Mouse (Mus musculus) 3134 (cell line): Measurements from ENCODE around the gene Fbp2.

Experiments
- DNase-seq: peaks from one replicate; pipeline ENCODE4 v3.0.0-alpha.2; 2011; ENCODE audit warnings: low spot score; ENCODE audit not compliant: insufficient read length; ENCODE audit errors: extremely low read depth

Fbp2 gene

DNA sequence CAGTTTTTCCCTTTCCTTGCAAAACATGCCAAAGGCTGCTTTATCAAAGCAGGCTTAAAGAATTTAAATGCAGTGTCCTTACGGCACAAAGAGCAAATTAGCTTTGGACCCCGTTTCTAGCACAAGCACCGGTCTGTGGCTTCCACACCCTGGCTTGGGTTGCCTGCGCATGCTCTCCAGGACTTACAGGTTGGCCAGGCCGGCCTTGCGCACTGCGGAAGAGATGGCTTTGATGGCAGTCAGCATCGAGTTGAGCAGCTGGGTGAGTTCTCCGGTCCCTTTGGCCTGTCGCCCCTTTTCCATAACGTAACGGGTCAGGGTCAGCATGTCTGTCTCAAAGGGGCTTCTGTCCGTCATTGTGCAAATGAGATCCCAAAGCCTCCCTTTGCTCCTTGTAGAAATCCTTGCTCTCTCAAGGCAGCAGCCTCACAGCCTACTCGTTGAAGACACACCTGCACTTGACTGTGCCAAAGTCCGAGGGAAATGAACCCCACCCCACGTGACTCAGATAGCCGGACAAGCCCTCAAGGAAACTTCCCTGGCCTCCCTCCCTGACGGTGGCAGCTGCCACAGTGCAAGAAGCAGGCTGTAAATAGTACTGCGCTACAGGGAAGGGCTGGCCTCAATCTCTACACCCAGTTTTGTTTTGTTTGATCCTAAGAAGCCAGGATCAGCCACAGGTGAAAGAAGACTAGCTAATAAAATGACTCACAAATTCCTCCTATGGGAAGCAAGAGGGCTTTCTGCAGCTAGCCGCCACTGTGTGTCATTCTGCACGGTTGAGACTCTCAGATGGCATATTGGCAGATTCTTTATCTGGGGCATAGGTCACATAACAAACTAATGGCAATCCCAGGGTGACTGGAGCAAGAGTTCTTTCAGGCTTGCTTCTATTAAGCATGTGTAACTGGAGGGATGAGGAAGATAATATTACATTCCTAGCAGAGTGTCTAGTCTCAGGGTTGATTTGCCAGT is at the start of gene Fbp2:
Gene Fbp2, minus strand, starts transcription at position 482 of the 975 bp plus-strand sequence.
- DNase-seq, result peak; percentile 16

DNA sequence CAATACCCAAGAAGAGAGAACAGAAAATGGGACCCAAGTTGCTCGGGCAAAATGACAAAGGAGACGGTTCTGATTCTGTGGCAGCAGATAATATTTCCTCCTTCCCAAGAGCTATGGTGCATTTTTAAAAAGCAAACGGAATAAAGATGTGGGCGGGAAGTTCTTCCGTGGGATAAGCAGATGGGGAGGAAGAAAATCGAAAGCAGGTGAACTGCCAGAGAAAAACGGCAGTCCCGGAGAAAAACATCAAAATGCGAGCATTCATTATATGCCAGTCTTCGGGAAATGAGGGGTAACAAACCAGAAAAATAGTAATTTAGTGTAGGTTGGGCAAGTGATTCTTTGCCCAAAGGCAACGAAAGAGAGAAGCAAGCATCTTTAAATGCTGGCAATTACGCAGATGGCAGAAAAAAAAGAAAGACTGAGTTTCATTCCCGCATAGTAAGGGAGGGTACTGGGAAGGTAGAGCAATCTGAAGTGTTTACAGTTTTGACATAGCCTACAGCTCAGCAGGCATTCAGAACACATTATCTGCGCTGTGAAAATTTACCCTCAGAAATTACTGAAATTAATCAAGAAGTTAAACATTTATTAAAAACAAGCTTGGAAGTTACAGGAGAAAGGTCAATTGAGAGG is 49.4 kb upstream of the Fbp2 start:
- DNase-seq, result no peak

DNA sequence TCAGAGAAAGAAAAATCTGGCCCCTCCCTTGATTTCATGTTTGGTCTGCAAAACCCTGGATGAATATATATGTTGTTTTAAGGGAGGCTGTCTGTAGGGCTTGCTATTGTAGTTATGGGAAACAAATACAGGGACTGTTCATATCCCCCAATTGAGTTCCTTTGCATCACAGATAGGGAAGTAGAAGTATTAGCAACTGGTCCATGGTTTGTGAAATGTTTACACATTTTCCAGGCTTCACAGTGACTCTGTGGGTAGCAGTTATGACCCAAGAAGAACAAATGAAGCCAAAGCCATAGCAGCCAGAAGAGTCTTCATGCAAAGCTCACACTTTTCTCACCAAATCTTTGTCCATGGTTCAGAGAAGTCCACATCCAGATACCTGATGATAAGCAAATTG is 42.9 kb upstream of the Fbp2 start:
- no peak for DNase-seq

DNA sequence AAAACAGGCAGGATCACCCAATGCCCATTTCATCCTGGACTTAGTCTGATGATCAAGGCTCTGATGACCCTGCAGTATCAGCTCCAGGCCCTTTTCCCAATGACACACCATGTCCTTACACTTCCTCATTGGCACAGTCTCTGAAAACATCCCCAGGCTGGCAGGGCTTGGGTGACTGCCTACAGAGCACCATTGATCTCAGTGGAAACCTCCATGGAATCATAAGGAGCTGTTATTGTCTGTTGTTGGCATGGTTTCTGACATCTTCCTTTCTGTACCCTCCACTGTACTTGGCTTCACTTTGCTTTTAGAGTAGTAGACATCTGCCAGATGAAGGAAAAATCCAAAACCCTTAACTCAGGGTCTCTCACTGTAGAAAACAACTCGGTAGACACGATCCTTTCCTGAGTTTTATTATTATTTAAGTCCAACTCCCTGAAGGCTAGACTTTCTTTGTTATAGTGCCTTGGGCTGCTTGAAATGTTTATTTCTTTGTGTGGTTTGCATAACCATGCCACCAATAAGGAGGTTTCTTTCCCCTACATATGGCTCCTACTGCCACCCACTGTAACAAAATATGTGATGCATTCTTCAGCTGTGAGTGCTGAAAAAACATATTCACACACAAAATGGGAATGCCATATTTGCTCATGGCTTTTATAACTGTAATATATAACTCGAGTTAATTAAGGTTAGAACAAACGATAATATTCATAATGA is 39.9 kb upstream of the Fbp2 start:
- DNase-seq, result no peak

DNA sequence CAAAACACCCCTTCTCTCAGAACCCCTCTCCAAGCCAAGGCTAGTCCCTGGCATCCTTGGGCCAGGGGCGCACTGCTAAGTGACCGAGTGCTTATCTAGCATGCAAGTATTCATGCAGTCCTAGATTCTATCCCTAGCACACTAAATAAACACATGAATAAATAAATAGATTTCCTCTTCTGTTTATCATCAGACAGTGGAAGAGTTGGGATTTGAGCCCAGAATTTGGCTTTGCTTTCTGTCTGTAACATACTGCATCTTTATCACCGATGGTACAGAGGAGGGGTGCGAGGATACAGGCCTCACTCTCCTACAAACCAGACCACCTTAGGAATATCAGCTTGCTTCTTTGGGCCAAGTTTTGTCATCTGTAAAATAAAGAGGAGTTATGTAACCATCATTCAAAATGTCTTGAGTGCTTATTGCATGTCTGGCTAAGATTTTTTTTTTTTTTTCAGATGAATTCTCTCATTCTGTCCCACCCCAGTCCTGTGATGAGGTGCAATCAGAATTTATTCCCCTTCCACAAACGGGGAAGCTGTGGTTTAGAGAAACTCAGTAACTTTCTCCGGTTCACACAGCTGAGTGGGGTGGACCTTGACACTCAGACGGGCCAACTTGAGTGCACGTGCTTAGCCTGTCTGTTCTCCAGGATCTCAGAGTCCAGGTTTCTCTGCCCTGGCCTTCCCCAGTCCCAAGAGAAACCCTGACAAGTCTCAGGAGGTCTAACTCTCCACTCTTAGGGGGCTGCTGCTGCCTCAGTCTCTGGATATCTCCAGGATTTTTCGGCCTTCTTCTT is 35.0 kb upstream of the Fbp2 start:
- no peak for DNase-seq

DNA sequence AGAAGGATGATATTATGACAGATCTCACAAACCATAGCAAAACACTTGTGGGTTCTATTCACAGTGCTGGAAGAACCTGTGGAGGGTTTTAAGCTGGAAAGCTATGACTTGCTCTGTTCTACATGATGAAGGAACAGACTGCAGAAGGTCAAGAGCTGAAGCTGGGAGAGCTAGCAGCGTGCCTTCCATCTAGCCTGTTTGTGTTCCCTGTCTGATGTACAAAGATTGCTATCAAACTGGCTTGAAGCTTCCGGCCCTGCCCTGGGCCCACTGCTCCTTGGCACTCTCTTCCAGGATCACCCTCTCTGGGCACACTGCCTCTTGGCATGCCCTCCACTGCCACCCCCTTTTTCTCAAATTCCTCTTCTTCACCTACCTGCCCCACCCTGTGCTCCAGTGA is 31.1 kb upstream of the Fbp2 start:
- no peak for DNase-seq

DNA sequence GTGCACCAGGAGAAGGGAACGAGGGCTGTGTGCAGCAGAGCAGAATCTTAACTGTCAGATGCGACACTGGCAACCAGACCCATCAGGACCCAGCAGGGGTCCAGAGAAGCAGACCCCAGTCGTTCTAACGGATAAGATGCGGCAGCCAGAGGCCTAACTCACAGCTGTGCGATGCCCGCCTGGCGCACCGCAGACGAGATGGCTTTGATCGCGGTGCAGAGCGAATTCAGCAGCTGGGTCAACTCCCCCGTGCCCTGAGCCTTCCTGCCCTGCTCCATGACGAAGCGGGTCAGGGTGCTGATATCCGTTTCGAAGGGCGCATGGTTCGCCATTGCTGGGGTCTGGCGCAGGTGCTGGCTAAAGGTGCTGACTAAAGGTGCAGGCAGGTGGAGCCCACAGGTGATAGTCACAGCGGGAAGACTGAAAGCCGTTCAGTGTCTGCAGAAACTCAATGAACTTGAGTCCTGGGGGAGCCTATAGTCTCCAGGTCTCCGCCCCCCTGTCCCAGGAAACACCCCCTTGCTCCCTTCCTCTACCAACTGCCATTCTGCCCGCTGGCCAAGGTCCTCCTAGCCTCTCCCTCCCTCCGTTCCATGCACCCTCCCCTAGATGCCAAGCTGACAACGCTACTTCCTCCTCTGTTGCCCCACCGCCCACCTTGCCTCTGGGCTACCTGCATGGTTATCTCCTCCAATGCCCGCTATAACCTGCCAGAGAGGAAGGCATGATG is 29.7 kb upstream of the Fbp2 start, which contains the start of gene Fbp1:
Gene Fbp1, minus strand, starts transcription at position 571 of the 730 bp plus-strand sequence.
- peak; percentile 7 for DNase-seq

DNA sequence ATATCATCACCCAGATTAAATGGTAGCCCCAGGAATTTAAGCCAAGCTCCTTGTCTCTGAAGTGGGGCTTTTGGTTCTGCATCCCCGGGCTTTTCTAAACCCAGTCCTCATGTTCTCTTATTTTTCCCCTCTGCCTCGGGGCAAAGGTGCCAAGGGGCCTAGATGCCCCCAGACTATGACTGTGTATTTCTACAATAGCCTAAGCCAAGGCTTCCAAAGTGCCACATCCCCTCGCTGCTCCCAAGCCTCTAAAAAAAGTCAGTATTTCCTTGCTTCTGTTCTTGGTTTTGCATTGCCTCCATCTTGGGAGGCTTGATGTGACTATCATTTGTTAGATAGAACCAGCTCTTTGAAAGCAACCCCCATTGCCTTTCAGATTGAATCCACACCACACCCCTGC is 26.3 kb upstream of the Fbp2 start:
- DNase-seq, result no peak

DNA sequence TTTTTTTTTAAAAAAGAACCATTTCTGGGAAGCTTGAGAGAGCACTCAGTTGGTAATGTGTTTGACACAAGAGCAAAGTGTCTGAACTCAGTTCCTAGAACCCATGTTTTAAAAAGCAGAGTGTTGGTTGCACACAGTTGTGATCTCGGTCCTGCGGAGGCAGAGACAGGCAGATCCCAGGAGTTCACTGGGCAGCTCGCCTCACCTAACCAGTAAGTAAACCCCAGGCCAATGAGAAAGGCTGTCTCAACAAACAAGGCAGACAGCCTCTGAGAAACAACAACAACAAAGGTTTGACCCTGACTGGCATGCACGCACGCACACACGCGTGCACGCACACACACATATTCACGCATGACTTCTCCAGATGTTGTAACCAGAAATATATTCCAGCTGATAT is 25.7 kb upstream of the Fbp2 start:
- no peak for DNase-seq

DNA sequence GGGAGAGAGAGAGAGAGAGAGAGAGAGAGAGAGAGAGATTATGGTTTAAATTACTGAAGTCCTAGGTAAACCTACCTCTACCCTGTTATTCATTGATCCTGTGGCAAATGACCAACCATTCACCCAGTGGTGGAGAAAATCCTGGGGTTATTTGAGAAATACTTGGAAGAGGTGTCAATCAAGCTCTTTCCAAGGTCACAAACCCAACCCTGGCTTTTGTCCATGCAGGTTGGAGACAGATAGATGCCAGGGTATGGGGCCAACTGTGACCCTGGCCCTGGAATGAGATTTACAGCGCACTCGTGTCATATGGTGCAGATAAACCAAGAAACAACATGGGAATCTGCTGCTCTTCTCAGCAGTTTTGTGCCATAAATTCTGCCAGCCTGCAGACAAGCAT is 25.2 kb upstream of the Fbp2 start:
- no peak for DNase-seq

DNA sequence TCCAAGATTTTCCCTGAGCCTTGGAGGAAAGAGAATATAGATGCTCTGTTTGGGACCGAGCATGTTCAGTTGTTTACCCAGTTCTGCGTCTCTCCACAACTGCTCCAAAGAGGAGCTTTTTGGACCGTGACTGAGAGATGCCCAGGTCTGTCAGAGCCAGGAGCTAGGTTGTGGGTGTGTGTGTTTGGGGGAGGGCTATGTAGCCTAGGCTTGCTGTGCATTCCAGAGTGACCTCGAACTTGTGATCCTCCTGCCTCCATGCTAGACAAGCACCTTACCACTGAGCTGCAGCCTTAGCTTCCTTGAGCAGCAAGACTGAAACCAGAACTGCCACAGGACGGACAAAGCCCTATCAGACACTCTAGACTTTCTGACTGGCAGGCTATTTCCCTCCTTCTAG is 24.6 kb upstream of the Fbp2 start:
- no peak for DNase-seq

DNA sequence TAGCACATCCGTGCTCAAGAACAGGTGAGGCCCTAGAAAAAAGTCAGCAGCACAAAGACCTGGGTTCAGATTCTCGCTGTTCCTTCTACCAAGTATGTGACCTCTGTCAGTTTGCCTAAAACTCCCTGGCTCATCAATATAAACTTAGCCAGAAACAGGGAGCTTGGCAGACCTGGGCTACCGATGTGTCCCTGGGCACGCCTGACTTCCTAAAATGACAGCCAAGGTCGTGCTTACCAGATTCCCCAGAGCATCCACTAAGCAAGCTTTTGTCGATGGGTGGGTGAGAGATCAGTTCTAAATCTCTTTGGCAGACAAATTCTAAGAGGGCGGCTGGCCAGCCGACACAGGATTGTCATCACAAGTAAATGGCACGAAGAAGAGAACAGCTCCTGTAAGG is 23.1 kb upstream of the Fbp2 start:
- no peak for DNase-seq

DNA sequence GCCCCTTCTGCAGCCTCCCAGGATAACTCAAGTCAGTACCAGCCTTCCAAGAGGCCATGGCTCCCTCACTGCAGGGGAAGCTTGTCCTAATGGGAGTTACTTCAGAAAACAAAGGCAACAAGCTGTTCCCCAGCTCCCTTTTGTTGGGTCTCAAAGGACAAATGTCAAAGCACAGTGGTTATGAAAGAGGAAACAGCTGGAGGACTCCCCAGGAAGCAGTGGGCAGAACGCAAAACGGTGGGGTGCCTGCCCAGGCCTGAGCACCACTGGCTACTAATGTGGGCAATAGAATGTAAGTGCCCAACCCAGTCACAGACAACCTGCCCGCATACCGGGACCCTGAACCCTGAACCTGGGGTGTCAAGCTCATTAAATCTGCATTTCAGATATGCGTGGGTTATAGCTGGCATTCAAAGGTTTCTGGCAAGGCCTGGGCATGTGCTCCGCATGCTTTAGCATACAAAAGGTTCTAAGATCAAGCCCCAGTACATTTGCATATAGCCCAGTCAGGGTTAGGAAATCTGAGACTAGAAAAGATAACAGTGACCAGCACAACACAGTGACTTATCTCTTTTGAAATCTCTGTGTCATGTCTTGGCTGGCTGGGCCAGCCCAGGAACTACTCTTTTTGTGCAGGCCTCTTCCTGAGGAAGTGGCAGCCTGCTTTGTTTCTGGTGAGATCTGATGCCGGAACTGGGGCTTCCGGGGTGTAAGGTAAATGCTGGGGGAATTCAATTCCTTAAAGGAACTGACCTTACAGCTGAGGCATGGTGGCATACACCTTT is 21.8 kb upstream of the Fbp2 start:
- DNase-seq, result no peak

DNA sequence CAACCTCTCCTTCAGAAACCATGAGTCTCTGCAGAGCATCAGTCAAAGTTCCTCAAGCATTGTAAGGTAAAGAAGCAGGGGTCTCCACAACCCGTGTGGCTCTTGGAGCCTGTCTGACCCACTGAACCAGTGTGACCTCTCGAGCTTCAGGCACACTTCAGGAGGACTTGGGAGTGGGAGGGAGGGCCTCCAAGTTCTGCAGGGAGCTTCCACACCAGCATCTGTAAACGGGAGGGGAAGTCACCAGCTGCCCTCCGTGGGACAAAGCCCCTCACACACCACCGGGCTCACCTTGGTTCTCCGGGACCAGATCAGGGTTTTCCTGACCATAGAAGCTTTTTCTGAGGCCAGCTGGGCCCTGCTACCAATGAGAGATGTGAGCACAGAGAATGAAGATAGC is 21.2 kb upstream of the Fbp2 start:
- no peak for DNase-seq

DNA sequence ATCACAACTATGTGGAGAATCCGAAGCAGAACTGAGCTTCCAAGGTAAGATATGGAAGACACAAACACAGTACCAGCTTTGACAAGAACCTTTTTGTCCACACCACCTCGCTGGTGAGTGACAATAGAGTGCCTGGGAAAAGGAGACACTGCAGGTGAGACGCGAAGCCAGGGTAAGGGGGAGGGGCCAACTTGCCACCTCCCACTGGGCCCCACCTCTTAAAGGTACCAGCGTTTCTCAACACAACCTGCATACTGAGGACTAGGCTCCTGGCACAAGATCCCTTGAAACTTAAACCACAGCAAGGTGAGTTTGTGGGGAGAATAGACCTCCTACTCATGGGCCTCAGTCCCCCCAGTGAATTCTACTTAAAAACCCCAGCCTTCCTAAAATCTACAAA is 19.0 kb upstream of the Fbp2 start:
- DNase-seq, result no peak

DNA sequence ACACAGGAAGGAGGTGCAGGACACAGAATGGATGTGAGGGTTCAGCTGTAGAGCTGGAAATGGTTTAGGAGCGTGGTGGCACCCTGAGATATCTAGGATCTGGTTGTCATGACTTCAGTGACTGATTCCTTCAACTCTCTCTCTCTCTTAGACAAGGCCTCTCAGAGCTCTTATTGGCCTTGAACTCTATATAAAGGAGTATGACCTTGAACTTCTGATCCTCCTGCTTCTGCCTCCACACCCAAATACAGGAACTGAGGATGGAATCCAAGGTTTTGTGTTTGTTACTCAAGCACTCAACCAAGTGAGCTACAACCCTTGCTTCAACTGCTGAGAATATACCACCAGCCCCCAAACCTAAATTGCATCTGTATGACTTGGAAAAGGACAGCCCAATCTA is 17.9 kb upstream of the Fbp2 start:
- no peak for DNase-seq

DNA sequence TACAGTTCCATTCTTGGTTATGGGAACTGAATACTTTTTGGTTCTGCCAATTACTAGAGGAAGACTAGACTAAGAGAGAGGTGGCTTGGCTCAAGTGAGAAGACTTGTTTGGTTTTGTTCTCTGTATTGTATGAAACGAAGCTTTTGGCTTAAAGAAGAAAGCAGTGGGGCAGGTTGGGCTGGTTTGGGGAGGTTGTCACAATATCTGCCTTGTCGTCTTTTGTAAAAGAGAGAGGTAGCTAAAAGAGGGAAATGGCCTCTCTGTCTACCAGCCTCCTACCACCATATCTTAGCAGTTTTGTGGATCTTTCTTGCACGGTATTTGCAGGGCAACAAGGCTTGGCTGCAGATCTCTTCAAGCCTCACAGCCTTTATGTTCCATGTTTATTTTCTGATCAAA is 14.0 kb upstream of the Fbp2 start:
- no peak for DNase-seq

DNA sequence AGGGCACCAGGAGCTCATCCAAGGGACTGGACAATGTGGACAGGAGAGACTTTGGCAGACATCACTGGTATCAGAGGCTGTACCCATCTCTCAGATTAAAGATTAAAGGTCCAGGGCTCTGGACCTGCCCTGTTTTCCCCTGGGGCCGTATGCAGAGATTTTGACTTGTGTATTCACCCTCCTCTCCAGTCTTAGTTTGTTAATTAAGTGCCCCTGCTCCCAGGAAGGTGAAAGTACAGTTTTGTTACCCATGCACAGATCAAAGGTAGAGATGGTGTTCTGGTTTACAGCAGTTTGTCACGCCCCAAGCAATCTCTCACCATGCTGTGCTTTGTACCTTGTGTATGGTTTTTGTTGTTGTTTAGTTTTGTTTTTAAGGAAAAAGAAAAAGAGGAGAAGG is 12.4 kb upstream of the Fbp2 start:
- DNase-seq, result no peak

DNA sequence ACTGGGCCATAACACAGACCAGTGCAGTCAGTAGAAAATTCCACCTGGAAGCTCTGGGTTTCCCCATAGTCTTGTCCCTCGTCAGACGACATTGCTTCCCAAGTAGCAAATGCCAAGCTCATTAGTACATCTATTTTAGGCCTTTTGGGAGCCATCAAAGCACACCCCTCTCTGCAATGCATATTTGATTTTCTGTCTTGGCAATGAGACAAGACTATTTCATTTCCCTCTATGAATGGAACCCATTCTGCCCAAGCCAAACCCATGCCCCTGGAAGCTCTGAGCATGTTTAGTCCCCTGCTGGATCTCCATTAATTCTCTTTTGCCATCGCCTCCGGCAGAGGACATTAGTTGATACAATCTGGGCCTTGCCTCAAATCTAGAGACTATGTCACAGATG is 8.6 kb upstream of the Fbp2 start:
- DNase-seq, result no peak
